In the genomic region with DNA sequence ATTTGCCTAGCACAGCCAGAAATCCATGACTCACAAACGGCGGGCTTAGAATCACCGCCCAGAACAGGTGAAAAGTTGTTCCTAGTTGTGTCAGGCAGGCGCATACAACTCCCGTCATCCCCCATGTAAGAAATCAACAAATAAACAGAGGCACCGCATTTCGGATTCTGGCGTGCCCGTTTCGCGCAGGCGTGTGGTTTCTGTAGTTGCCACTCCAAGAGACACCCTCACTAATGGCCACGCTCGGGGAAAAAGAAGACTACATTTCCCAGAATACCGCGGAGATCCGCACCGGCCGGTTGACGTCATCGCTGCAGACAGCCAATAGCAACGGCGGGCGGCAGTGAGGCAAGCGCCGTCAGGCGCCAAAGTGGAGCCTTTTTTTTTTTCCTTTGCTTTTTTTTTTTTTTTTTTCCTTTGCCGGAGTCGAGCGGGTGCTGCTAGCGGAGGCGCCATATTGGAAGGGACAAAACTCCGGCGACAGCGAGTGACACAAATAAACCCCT, we compare ENCODE assay signal across 8 mouse cellular contexts. TPM values are rescaled to one million over a fixed set of nuclear protein-coding genes. Genes with fewer than 3 reads are reported as not detected.
DNase-seq lines count a peak whose midpoint lies in the region; ATAC-seq lines count a peak whose summit lies in the region.

A gene (plus strand): TSS at position 346 of the 506 bp plus-strand sequence.

- peak; percentile 87 for ATAC-seq in CD4-positive, CD25-positive, alpha-beta regulatory T cell, adult 4 months
- peak; percentile 97 for ATAC-seq in heart, embryonic 14.5 days (ENCODE audit: insufficient number of reproducible peaks, insufficient read depth, low FRiP score, low read depth)
- peak; percentile 93 for ATAC-seq in liver, embryonic 13.5 days (ENCODE audit: low read depth)
- peak; percentile 98 for ATAC-seq in stomach, embryonic 16.5 days (ENCODE audit: insufficient read depth, low FRiP score)

- DNase-seq in c-Kit-negative CD71-positive TER-119-positive erythroid progenitor cells, embryonic 14.5 days (ENCODE audit: low read depth, low spot score), result peak; percentile 94
- peak; percentile 96 for DNase-seq in fibroblast of lung, adult 2 months (ENCODE audit: low read depth)
- DNase-seq in kidney, postnatal 14 days, result peak; percentile 99
- peak; percentile 97 for DNase-seq in liver, embryonic 13.5 days
- peak; percentile 95 for DNase-seq in neural tube, embryonic 10.5 days (ENCODE audit: extremely low spot score, low spot score)

- H3K4me2 ChIP-seq in heart, embryonic 14.5 days (ENCODE audit: low read length), result peak within 1 kb of the TSS; percentile 78
- H3K4me2 ChIP-seq in liver, embryonic 13.5 days, result peak within 1 kb of the TSS; percentile 91
- H3K4me2 ChIP-seq in stomach, embryonic 16.5 days (ENCODE audit: low read depth, low read length), result peak within 1 kb of the TSS; percentile 79

- peaks cover 0 to 8% of the 10 kb centered on the region in 2 experiments; a peak in 2 of 4 replicates for H3K4me1 ChIP-seq in heart, embryonic 14.5 days (ENCODE audit: control insufficient read depth in 2 of 2, insufficient read depth in 2 of 2, low read length in 2 of 2)
- peaks cover 17% of the 10 kb centered on the region for H3K4me1 ChIP-seq in liver, embryonic 13.5 days (replicated peaks)
- peaks cover 7% of the 10 kb centered on the region; the same call in 1 of the 2 replicates for H3K4me1 ChIP-seq in stomach, embryonic 16.5 days (ENCODE audit: control insufficient read depth, insufficient read depth, low read length)

- peak within 1 kb of the TSS; percentile 99 for H3K27ac ChIP-seq in heart, embryonic 14.5 days (replicated peaks in 1 of 2; ENCODE audit: control insufficient read depth in 1 of 2, insufficient read depth in 1 of 2, low read depth in 2 of 2, low read length in 2 of 2)
- H3K27ac ChIP-seq in liver, embryonic 13.5 days, result peak within 1 kb of the TSS; percentile 96
- H3K27ac ChIP-seq in stomach, embryonic 16.5 days (ENCODE audit: low read length), result peak within 1 kb of the TSS; percentile 100

- no peaks in the 10 kb centered on the region for H3K9me3 ChIP-seq in heart, embryonic 14.5 days (ENCODE audit: control insufficient read depth, low read length)
- no peaks in the 10 kb centered on the region for H3K9me3 ChIP-seq in liver, embryonic 13.5 days (replicated peaks)
- no peaks in the 10 kb centered on the region for H3K9me3 ChIP-seq in stomach, embryonic 16.5 days (replicated peaks; ENCODE audit: control insufficient read depth, low read length)

- peaks cover 29% of the 10 kb centered on the region for H3K36me3 ChIP-seq in heart, embryonic 14.5 days (ENCODE audit: control insufficient read depth, insufficient read depth, low read length)
- H3K36me3 ChIP-seq in liver, embryonic 13.5 days, result peaks cover 12% of the 10 kb centered on the region
- no peaks in the 10 kb centered on the region for H3K36me3 ChIP-seq in stomach, embryonic 16.5 days (ENCODE audit: control insufficient read depth, insufficient read depth, low read length)

- H3K4me3 ChIP-seq in heart, embryonic 14.5 days (ENCODE audit: control insufficient read depth in 1 of 2, insufficient read depth in 1 of 2, low read depth in 1 of 2, low read length in 2 of 2), result peak within 1 kb of the TSS; percentile 83 to 90
- H3K4me3 ChIP-seq in liver, embryonic 13.5 days (replicated peaks), result peak within 1 kb of the TSS; percentile 80
- peak within 1 kb of the TSS; percentile 70 for H3K4me3 ChIP-seq in stomach, embryonic 16.5 days (replicated peaks; ENCODE audit: low read length)

- WGBS in heart, embryonic 14.5 days, result 0% methylated on average over 35 of the region's 35 CpGs
- under 1% methylated on average over 35 of the region's 35 CpGs for WGBS in liver, embryonic 13.5 days (ENCODE audit: insufficient replicate concordance)
- under 1% methylated on average over 35 of the region's 35 CpGs for WGBS in stomach, embryonic 16.5 days

- no peaks in the 10 kb centered on the region for H3K27me3 ChIP-seq in heart, embryonic 14.5 days (ENCODE audit: control insufficient read depth, insufficient read depth, low read length)
- H3K27me3 ChIP-seq in liver, embryonic 13.5 days, result no peaks in the 10 kb centered on the region
- no peaks in the 10 kb centered on the region for H3K27me3 ChIP-seq in stomach, embryonic 16.5 days (ENCODE audit: control insufficient read depth, insufficient read depth, low read length)

- peak within 1 kb of the TSS; percentile 87 for H3K9ac ChIP-seq in heart, embryonic 14.5 days (ENCODE audit: low read length)
- H3K9ac ChIP-seq in liver, embryonic 13.5 days, result peak within 1 kb of the TSS; percentile 83
- H3K9ac ChIP-seq in stomach, embryonic 16.5 days (ENCODE audit: low read length), result peak within 1 kb of the TSS; percentile 92

RNA-seq across cellular contexts. Expression of the gene that starts here (rescaled TPM):
- polyA plus RNA-seq in CD4-positive, CD25-positive, alpha-beta regulatory T cell, adult 4 months (2017; shearing (Covaris generic)), result 100 to 1,000 TPM in 1 of 2 experiments, 10 to 100 TPM in 1; 74.7 to 101 TPM
- 30.6 and 31.9 TPM in 2 replicates for polyA plus RNA-seq in heart, embryonic 14.5 days (2014; fragmentation: Nextera tagmentation; extraction: Ambion mirVana)
- polyA plus RNA-seq in liver, embryonic 13.5 days (2015; fragmentation: Nextera tagmentation; extraction: Ambion mirVana), result 22.6 and 29.8 TPM in 2 replicates
- polyA plus RNA-seq in stomach, embryonic 16.5 days (2015; fragmentation: Nextera tagmentation; extraction: Ambion mirVana), result 37.5 and 43.4 TPM in 2 replicates

Comparison
In these comparisons a context has a peak if more than half of its experiments do, and no peak if none do; other contexts are left out.
1. Peak in every context shown above with its lines: DNase-seq, ATAC-seq, H3K4me3 ChIP-seq and H3K27ac ChIP-seq.